Mouse (Mus musculus) ES-Bruce4 (cell line): ENCODE data around the gene Chchd10. TPM values are rescaled to one million over a fixed set of nuclear protein-coding genes. Genes with fewer than 3 reads are reported as not detected.

ENCODE experiments used
- H3K27ac ChIP-seq: 2 replicates; pipeline ENCODE4 v1.5.1; 2012; ENCODE audit warnings: low read length, inconsistent platforms; ENCODE audit not compliant: insufficient read depth
- H3K27me3 ChIP-seq: 2 replicates; pipeline ENCODE4 v1.6.1; 2012; ENCODE audit warnings: mild to moderate bottlenecking, low read length, inconsistent platforms; ENCODE audit not compliant: control insufficient read depth, poor library complexity, insufficient read depth, severe bottlenecking
- H3K36me3 ChIP-seq: 2 replicates; pipeline ENCODE4 v1.6.1; 2012; ENCODE audit warnings: inconsistent platforms, mild to moderate bottlenecking, low read length, moderate library complexity; ENCODE audit not compliant: control insufficient read depth, poor library complexity, insufficient read depth, severe bottlenecking
- H3K4me1 ChIP-seq: one replicate; pipeline ENCODE4 v1.8.1; 2011; ENCODE audit warnings: low read length; ENCODE audit not compliant: control insufficient read depth, insufficient read depth
- H3K4me3 ChIP-seq: 2 replicates; pipeline ENCODE4 v1.5.1; 2011; ENCODE audit warnings: low read depth, mild to moderate bottlenecking, low read length
- H3K9ac ChIP-seq: 2 replicates; pipeline ENCODE4 v1.6.1; 2012; ENCODE audit warnings: low read depth, mild to moderate bottlenecking, inconsistent platforms; ENCODE audit not compliant: poor library complexity, severe bottlenecking
- H3K9me3 ChIP-seq: replicated peaks from 2 replicates; pipeline ENCODE4 v1.6.1; 2012; ENCODE audit warnings: mild to moderate bottlenecking, low read length, inconsistent platforms; ENCODE audit not compliant: control insufficient read depth, poor library complexity, insufficient read depth, severe bottlenecking
- CTCF ChIP-seq: IDR thresholded peaks from one replicate; pipeline ENCODE4 v1.8.1; 2011; ENCODE audit warnings: low read depth, low read length
- EP300 ChIP-seq: IDR thresholded peaks from 2 replicates; pipeline ENCODE4 v1.6.1; 2011; ENCODE audit warnings: low read depth, low read length; ENCODE audit not compliant: insufficient read depth
- POLR2A ChIP-seq: IDR thresholded peaks from one replicate; pipeline ENCODE4 v1.8.1; 2011; ENCODE audit warnings: low read length; ENCODE audit not compliant: insufficient read depth
- polyA plus RNA-seq: library from polyadenylated mRNA; stranded (reverse); fragments of >200 nt; gene quantifications from 2 replicates; pipeline ENCODE4 v1.2.4, GENCODE M21; 2011; ENCODE audit warnings: low read depth; ENCODE audit not compliant: missing spikeins, insufficient read depth, insufficient read length

The Chchd10 gene
- polyA plus RNA-seq, 1 experiment = 405 TPM

GRCm38 (mm10) chr10:75978835-75979157 lies 45.9 kb downstream of the Chchd10 start:
- no peak overlapping the region for H3K4me3 ChIP-seq
- H3K27me3 ChIP-seq = no peaks in the 10 kb centered on the region
- no peak overlapping the region for H3K27ac ChIP-seq
- H3K4me1 ChIP-seq = peaks cover 4% of the 10 kb centered on the region
- H3K9ac ChIP-seq = no peak overlapping the region
- no peaks in the 10 kb centered on the region for H3K9me3 ChIP-seq
- TF ChIP-seq EP300 = no peak
- H3K36me3 ChIP-seq = no peaks in the 10 kb centered on the region

GRCm38 (mm10) chr10:75979432-75979831 lies 46.5 kb downstream of the Chchd10 start:
- TF ChIP-seq CTCF (no peak), EP300 (no peak), POLR2A (no peak)
- Histone ChIP-seq H3K27me3 (no peaks in the 10 kb centered on the region), H3K27ac (no peak overlapping the region), H3K9ac (no peak overlapping the region), H3K4me3 (no peak overlapping the region), H3K9me3 (no peaks in the 10 kb centered on the region), H3K36me3 (no peaks in the 10 kb centered on the region), H3K4me1 (peaks cover 4% of the 10 kb centered on the region)

Other genes starting within 250 kb of the Chchd10 start
- 35.6 and 41.5 TPM in 2 replicates for gene Cabin1, start 168.8 kb upstream of the Chchd10 start, polyA plus RNA-seq
- gene Ddt, start 159.7 kb upstream of the Chchd10 start, polyA plus RNA-seq = 99.5 and 108 TPM in 2 replicates
- not detected in 2 replicates for gene Gm20441, start 152.2 kb upstream of the Chchd10 start, polyA plus RNA-seq
- 9.7 and 11.6 TPM in 2 replicates for gene Gstt3, start 151.7 kb upstream of the Chchd10 start, polyA plus RNA-seq
- gene Gstt1, start 134.5 kb upstream of the Chchd10 start, polyA plus RNA-seq = 8.9 and 9.5 TPM in 2 replicates
- not detected in 2 replicates for gene Gstt4, start 110.6 kb upstream of the Chchd10 start, polyA plus RNA-seq
- 26.3 and 31.9 TPM in 2 replicates for gene Gstt2, start 95.7 kb upstream of the Chchd10 start, polyA plus RNA-seq
- 1,651 and 1,929 TPM in 2 replicates for gene Mif, start 72.9 kb upstream of the Chchd10 start, polyA plus RNA-seq
- 9.6 and 13.8 TPM in 2 replicates for gene Derl3, start 39.7 kb upstream of the Chchd10 start, polyA plus RNA-seq
- gene Smarcb1, start 11.5 kb upstream of the Chchd10 start, polyA plus RNA-seq = 71.1 and 79.6 TPM in 2 replicates
- gene Mmp11, start 3.4 kb downstream of the Chchd10 start, polyA plus RNA-seq = 23.1 and 27.9 TPM in 2 replicates
- 0.66 and 0.91 TPM in 2 replicates for gene Gm867, start 7.5 kb downstream of the Chchd10 start, polyA plus RNA-seq
- 1.2 TPM in 1 of 2 replicates, not detected in the other for gene Vpreb3, start 9.9 kb downstream of the Chchd10 start, polyA plus RNA-seq
- 0.38 and 0.43 TPM in 2 replicates for gene Gm5134, start 21.4 kb downstream of the Chchd10 start, polyA plus RNA-seq
- gene Zfp280b, start 99.5 kb downstream of the Chchd10 start, polyA plus RNA-seq = 59.7 and 63.2 TPM in 2 replicates
- gene Slc5a4b, start 177.8 kb downstream of the Chchd10 start, polyA plus RNA-seq = not detected in 2 replicates
- not detected in 2 replicates for gene Slc5a4a, start 214.3 kb downstream of the Chchd10 start, polyA plus RNA-seq